Mouse (Mus musculus): Measurements from ENCODE around the gene Best1. TPM values are rescaled to one million over a fixed set of nuclear protein-coding genes. Genes with fewer than 3 reads are reported as not detected.

Best1 gene
- total RNA-seq (2023): not detected

DNA sequence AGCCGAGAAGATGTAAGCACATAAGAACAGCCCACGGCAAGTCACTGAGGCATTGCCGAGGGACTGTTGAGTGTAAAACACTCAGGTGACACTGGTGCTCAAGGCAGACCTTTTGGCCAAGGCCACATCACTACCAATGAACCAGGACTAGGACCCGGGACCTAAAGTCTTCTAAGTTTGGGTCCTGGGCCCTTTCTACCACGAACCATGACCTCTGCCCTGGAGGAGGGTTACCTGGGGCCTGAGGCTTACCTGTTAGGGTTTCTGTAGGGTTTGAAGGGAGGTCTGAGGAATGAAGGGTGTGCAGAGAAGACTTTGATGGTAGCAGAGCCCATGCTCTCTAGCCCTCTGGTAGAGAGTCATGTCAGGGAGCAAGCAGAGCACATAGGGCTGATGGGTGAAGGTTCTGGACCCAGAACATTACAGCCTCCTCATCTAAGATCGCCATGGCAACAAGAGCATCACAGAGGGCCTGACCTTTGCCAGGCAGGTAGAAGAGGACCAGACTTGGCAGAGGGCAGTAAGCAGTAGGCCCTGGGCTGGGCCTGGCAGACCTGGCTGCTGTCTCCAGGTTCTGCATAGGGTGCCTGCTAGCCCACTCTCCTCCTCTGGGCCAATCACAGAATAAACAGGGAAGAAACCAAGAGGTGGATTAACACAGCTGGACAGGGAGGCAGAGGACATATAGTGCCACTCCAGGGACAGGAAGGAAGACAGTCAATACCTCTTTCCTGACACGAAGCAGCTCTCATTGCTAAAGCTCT lies at the start of gene Best1, which contains the start of gene Rab3il1:
TSS of gene Best1 (minus strand) at position 428 of the 764 bp plus-strand sequence.
TSS of gene Rab3il1 (plus strand) at position 464 of the 764 bp plus-strand sequence.

GRCm38 (mm10) chr19:10041388-10042148 lies 40.1 kb upstream of the Best1 start, which contains the start of gene Fads3:
TSS of gene Fads3 (plus strand) at chr19:10041569.

GRCm38 (mm10) chr19:9980258-9980657 lies 21.2 kb downstream of the Best1 start, which contains the start of gene Fth1:
TSS of gene Fth1 (plus strand) at chr19:9980598.

Other genes with a start within 250 kb of the Best1 start
- gene Scgb2a2, start 154.1 kb downstream of the Best1 start, total RNA-seq (2023): not detected
- gene Incenp, start 102.1 kb downstream of the Best1 start, total RNA-seq (2023): 45.3 TPM
- gene Fth1, start 21.0 kb downstream of the Best1 start, total RNA-seq (2023): 929 TPM
- gene Rab3il1, start within 50 bp of the Best1 start, total RNA-seq (2023): 0.83 TPM
- not detected for gene Fads3, start 39.9 kb upstream of the Best1 start, total RNA-seq (2023)
- 0.37 TPM for gene Fads2, start 100.1 kb upstream of the Best1 start, total RNA-seq (2023)
- 13.4 TPM for gene Fads1, start 181.3 kb upstream of the Best1 start, total RNA-seq (2023)
- 95.8 TPM for gene Tmem258, start 202.4 kb upstream of the Best1 start, total RNA-seq (2023)
- gene Fen1, start 202.5 kb upstream of the Best1 start, total RNA-seq (2023): 16.7 TPM
- not detected for gene Myrf, start 239.1 kb upstream of the Best1 start, total RNA-seq (2023)

Measured in CD8-positive naive resting alpha-beta T cell, adult 57 days (primary cell).